ENCODE assay signal across 13 mouse cellular contexts in the genomic region with DNA sequence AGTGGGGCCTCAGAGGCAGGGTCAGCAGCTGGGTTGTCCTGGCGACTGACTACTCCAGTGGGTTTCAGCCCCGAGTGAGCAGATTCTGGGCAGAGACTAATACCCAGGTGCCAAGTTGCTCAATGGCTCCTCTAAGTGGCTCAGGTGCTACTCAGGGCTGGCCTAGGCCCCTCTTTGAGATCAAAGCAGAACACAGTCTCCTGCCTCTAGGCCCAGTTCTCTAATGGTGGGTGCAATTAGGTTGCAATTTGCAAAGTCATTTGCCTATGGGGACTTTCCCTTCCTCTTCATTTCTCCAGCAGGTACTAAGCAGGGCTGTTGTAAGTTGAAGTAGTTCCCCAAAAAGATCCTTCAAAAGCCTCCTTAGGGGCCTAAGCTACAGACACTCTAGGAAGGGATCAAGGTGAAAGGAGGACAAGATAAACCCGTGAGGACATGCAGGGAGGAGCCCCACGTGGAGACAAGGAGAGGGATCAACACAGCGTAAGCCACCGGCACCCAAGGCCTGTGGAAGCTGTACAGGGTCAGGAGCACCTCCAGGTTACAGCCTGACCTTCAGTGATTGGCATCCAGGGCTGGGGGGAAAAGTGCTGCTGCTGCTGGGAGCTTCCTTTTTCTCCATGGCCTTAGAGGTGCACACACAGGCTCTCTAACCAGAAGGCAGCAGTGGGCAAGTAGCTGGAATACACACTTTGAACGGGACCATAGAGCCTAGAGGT. TPM values are rescaled to one million over a fixed set of nuclear protein-coding genes. Genes with fewer than 3 reads are reported as not detected.
DNase-seq lines count a peak whose midpoint lies in the region; ATAC-seq lines count a peak whose summit lies in the region.
"Had no signal": no experiment of that assay in that cellular context is flagged by ENCODE, and none has a peak within 500 bp of the region (broad histone marks: within the 10 kb centered on the region; RNA-seq: fewer than 3 reads in every experiment).

No protein-coding gene starts in this region.

- no peak overlapping the region for H3K27ac ChIP-seq in heart, embryonic 12.5 days (ENCODE audit: poor library complexity, severe bottlenecking)
- no peak overlapping the region for H3K27ac ChIP-seq in midbrain, embryonic 11.5 days (ENCODE audit: low read depth, low read length)
- H3K27ac ChIP-seq in midbrain, embryonic 16.5 days (ENCODE audit: low read length) = no peak overlapping the region
- H3K27ac ChIP-seq in hindbrain, embryonic 14.5 days = no peak overlapping the region
- H3K27ac ChIP-seq: forebrain, embryonic 15.5 days had no signal

- H3K4me2 ChIP-seq in heart, embryonic 12.5 days = no peak overlapping the region
- H3K4me2 ChIP-seq in midbrain, embryonic 11.5 days = no peak overlapping the region
- no peak overlapping the region for H3K4me2 ChIP-seq in midbrain, embryonic 16.5 days (ENCODE audit: low read length)
- no peak overlapping the region for H3K4me2 ChIP-seq in hindbrain, embryonic 14.5 days (replicated peaks)

- no peaks in the 10 kb centered on the region for H3K9me3 ChIP-seq in heart, embryonic 12.5 days (replicated peaks)
- no peaks in the 10 kb centered on the region for H3K9me3 ChIP-seq in midbrain, embryonic 11.5 days (ENCODE audit: control insufficient read depth, low read length)
- H3K9me3 ChIP-seq in midbrain, embryonic 16.5 days (replicated peaks; ENCODE audit: control insufficient read depth, low read length, poor library complexity, severe bottlenecking) = no peaks in the 10 kb centered on the region
- H3K9me3 ChIP-seq in hindbrain, embryonic 14.5 days (ENCODE audit: control insufficient read depth, low read length) = no peaks in the 10 kb centered on the region
- H3K9me3 ChIP-seq: forebrain, embryonic 15.5 days had no signal

- H3K27me3 ChIP-seq in heart, embryonic 12.5 days (replicated peaks) = no peaks in the 10 kb centered on the region
- no peaks in the 10 kb centered on the region for H3K27me3 ChIP-seq in midbrain, embryonic 11.5 days (ENCODE audit: control insufficient read depth, insufficient read depth, low read length)
- no peaks in the 10 kb centered on the region; the same call in 1 of the 2 replicates for H3K27me3 ChIP-seq in midbrain, embryonic 16.5 days (ENCODE audit: control insufficient read depth, insufficient read depth, low read depth, low read length)
- no peaks in the 10 kb centered on the region for H3K27me3 ChIP-seq in hindbrain, embryonic 14.5 days (ENCODE audit: control insufficient read depth, insufficient read depth, low read length)
- H3K27me3 ChIP-seq: forebrain, embryonic 15.5 days had no signal

- WGBS in heart, embryonic 12.5 days = 69% methylated on average over 7 of the region's 7 CpGs
- 86% methylated on average over 7 of the region's 7 CpGs for WGBS in midbrain, embryonic 11.5 days
- 82% methylated on average over 7 of the region's 7 CpGs for WGBS in midbrain, embryonic 16.5 days
- WGBS in hindbrain, embryonic 14.5 days = 84% methylated on average over 7 of the region's 7 CpGs

- H3K36me3 ChIP-seq in heart, embryonic 12.5 days = peaks cover 34% of the 10 kb centered on the region
- peaks cover 5% of the 10 kb centered on the region; the same call in 1 of the 2 replicates for H3K36me3 ChIP-seq in midbrain, embryonic 11.5 days (ENCODE audit: control insufficient read depth, insufficient read depth, low read length)
- no peaks in the 10 kb centered on the region for H3K36me3 ChIP-seq in midbrain, embryonic 16.5 days (ENCODE audit: control insufficient read depth, insufficient read depth, low read length)
- H3K36me3 ChIP-seq in hindbrain, embryonic 14.5 days (replicated peaks; ENCODE audit: control insufficient read depth, insufficient read depth) = peaks cover 20% of the 10 kb centered on the region
- H3K36me3 ChIP-seq: forebrain, embryonic 15.5 days had no signal

- H3K4me1 ChIP-seq in heart, embryonic 12.5 days (replicated peaks) = peaks cover 34% of the 10 kb centered on the region
- peaks cover 14% of the 10 kb centered on the region for H3K4me1 ChIP-seq in midbrain, embryonic 11.5 days (ENCODE audit: control insufficient read depth, insufficient read depth, low read length)
- peaks cover 22% of the 10 kb centered on the region for H3K4me1 ChIP-seq in midbrain, embryonic 16.5 days (ENCODE audit: control insufficient read depth, insufficient read depth, low read length)
- peaks cover 28% of the 10 kb centered on the region for H3K4me1 ChIP-seq in hindbrain, embryonic 14.5 days (replicated peaks; ENCODE audit: control insufficient read depth, insufficient read depth, low read length)

- DNase-seq in heart, adult 9 months (ENCODE audit: low spot score in 2 of 2) = no peak
- peak; percentile 21 for DNase-seq in midbrain, embryonic 11.5 days (ENCODE audit: low spot score, missing footprints)
- no peak for DNase-seq in hindbrain, embryonic 14.5 days (ENCODE audit: low spot score)
- DNase-seq: kidney, postnatal 14 days; thymus, adult 2 months had no signal

- 0 out of 2 replicates have a peak overlapping the region, but pooled peaks have one; percentile 16 for H3K9ac ChIP-seq in heart, embryonic 12.5 days
- no peak overlapping the region for H3K9ac ChIP-seq in midbrain, embryonic 11.5 days (ENCODE audit: low read length)
- H3K9ac ChIP-seq in midbrain, embryonic 16.5 days (ENCODE audit: low read depth, low read length) = no peak overlapping the region
- 0 out of 2 replicates have a peak overlapping the region, but pooled peaks have one; percentile 10 for H3K9ac ChIP-seq in hindbrain, embryonic 14.5 days

- ATAC-seq in heart, embryonic 12.5 days (ENCODE audit: insufficient number of reproducible peaks, low FRiP score) = no peak
- ATAC-seq in midbrain, embryonic 11.5 days (ENCODE audit: low FRiP score) = no peak
- no peak for ATAC-seq in midbrain, embryonic 16.5 days
- no peak for ATAC-seq in hindbrain, embryonic 14.5 days (ENCODE audit: low FRiP score)
- ATAC-seq in megakaryocyte progenitor cell, adult 5-6 weeks (replicated peaks; ENCODE audit: poor library complexity) = peak; percentile 15
- ATAC-seq in activated CD4-positive, CD25-positive, alpha-beta regulatory T cell, adult 4 months = no peak
- no peak for ATAC-seq in cerebellum, adult (ENCODE audit: insufficient number of reproducible peaks, low FRiP score, low TSS enrichment)
- ATAC-seq: forebrain, embryonic 15.5 days had no signal

- no peak overlapping the region for H3K4me3 ChIP-seq in heart, embryonic 12.5 days
- H3K4me3 ChIP-seq in midbrain, embryonic 11.5 days (ENCODE audit: low read depth, low read length) = no peak overlapping the region
- no peak overlapping the region for H3K4me3 ChIP-seq in midbrain, embryonic 16.5 days (ENCODE audit: low read depth, low read length)
- H3K4me3 ChIP-seq in hindbrain, embryonic 14.5 days (replicated peaks; ENCODE audit: low read length) = no peak overlapping the region
- H3K4me3 ChIP-seq: forebrain, embryonic 15.5 days had no signal

RNA-seq across cellular contexts. Expression of a gene that starts 2.6 kb away (rescaled TPM):
- polyA plus RNA-seq in heart, embryonic 12.5 days (2016; fragmentation: Nextera tagmentation; extraction: Ambion mirVana) = 15.8 and 16.2 TPM in 2 replicates
- polyA plus RNA-seq in midbrain, embryonic 11.5 days (2014; fragmentation: Nextera tagmentation; extraction: Ambion mirVana) = 13.3 and 14.4 TPM in 2 replicates
- polyA plus RNA-seq in midbrain, embryonic 16.5 days (2015; fragmentation: Nextera tagmentation; extraction: Ambion mirVana) = 24.2 and 25.6 TPM in 2 replicates
- 40.6 and 40.9 TPM in 2 replicates for polyA plus RNA-seq in hindbrain, embryonic 14.5 days (2014; fragmentation: Nextera tagmentation; extraction: Ambion mirVana)
- total RNA-seq in megakaryocyte progenitor cell, adult 5-6 weeks (2015) = 12.6 and 15.1 TPM in 2 replicates
- total RNA-seq in megakaryocyte progenitor cell, adult 5-6 weeks (2017) = 9.9 and 12.7 TPM in 2 replicates
- polyA plus RNA-seq in activated CD4-positive, CD25-positive, alpha-beta regulatory T cell, adult 4 months (2017; shearing (Covaris generic)) = 1 to 10 TPM; 5.9 to 7.2 TPM

RNA-seq across cellular contexts. Expression of a gene that starts 13.5 kb away (rescaled TPM):
- polyA plus RNA-seq in heart, embryonic 12.5 days (2016; fragmentation: Nextera tagmentation; extraction: Ambion mirVana) = 336 and 349 TPM in 2 replicates
- polyA plus RNA-seq in midbrain, embryonic 11.5 days (2014; fragmentation: Nextera tagmentation; extraction: Ambion mirVana) = 443 and 494 TPM in 2 replicates
- 295 and 298 TPM in 2 replicates for polyA plus RNA-seq in midbrain, embryonic 16.5 days (2015; fragmentation: Nextera tagmentation; extraction: Ambion mirVana)
- 372 and 509 TPM in 2 replicates for polyA plus RNA-seq in hindbrain, embryonic 14.5 days (2014; fragmentation: Nextera tagmentation; extraction: Ambion mirVana)
- 1,700 and 1,787 TPM in 2 replicates for total RNA-seq in megakaryocyte progenitor cell, adult 5-6 weeks (2015)
- total RNA-seq in megakaryocyte progenitor cell, adult 5-6 weeks (2017) = 2,626 and 3,717 TPM in 2 replicates
- 1,000 to 10,000 TPM; 1,181 to 1,680 TPM for polyA plus RNA-seq in activated CD4-positive, CD25-positive, alpha-beta regulatory T cell, adult 4 months (2017; shearing (Covaris generic))

RNA-seq across cellular contexts. Expression of a gene that starts 19.0 kb away (rescaled TPM):
- not detected in 2 replicates for polyA plus RNA-seq in heart, embryonic 12.5 days (2016; fragmentation: Nextera tagmentation; extraction: Ambion mirVana)
- not detected in 2 replicates for polyA plus RNA-seq in midbrain, embryonic 11.5 days (2014; fragmentation: Nextera tagmentation; extraction: Ambion mirVana)
- not detected in 2 replicates for polyA plus RNA-seq in midbrain, embryonic 16.5 days (2015; fragmentation: Nextera tagmentation; extraction: Ambion mirVana)
- not detected in 2 replicates for polyA plus RNA-seq in hindbrain, embryonic 14.5 days (2014; fragmentation: Nextera tagmentation; extraction: Ambion mirVana)
- not detected in 2 replicates for total RNA-seq in megakaryocyte progenitor cell, adult 5-6 weeks (2015)
- not detected in 2 replicates for total RNA-seq in megakaryocyte progenitor cell, adult 5-6 weeks (2017)
- not detected for polyA plus RNA-seq in activated CD4-positive, CD25-positive, alpha-beta regulatory T cell, adult 4 months (2017; shearing (Covaris generic))
- total RNA-seq: left cerebral cortex, postnatal 25 days had no signal
- polyA plus RNA-seq: forebrain, embryonic 15.5 days; heart, postnatal 0 days had no signal

RNA-seq across cellular contexts. Expression of a gene that starts 45.0 kb away (rescaled TPM):
- 31.7 and 38.1 TPM in 2 replicates for polyA plus RNA-seq in heart, embryonic 12.5 days (2016; fragmentation: Nextera tagmentation; extraction: Ambion mirVana)
- polyA plus RNA-seq in midbrain, embryonic 11.5 days (2014; fragmentation: Nextera tagmentation; extraction: Ambion mirVana) = 3.8 and 3.9 TPM in 2 replicates
- 1.6 and 2.6 TPM in 2 replicates for polyA plus RNA-seq in midbrain, embryonic 16.5 days (2015; fragmentation: Nextera tagmentation; extraction: Ambion mirVana)
- 2.6 and 2.9 TPM in 2 replicates for polyA plus RNA-seq in hindbrain, embryonic 14.5 days (2014; fragmentation: Nextera tagmentation; extraction: Ambion mirVana)
- total RNA-seq in megakaryocyte progenitor cell, adult 5-6 weeks (2015) = 0.07 and 2.1 TPM in 2 replicates
- total RNA-seq in megakaryocyte progenitor cell, adult 5-6 weeks (2017) = 0.03 and 0.08 TPM in 2 replicates
- under 1 TPM; 0.28 to 0.59 TPM for polyA plus RNA-seq in activated CD4-positive, CD25-positive, alpha-beta regulatory T cell, adult 4 months (2017; shearing (Covaris generic))

Comparison
In these comparisons a context has a peak if more than half of its experiments do, and no peak if none do; other contexts are left out.
1. H3K9ac ChIP-seq: peak in heart, embryonic 12.5 days (single experiment) and hindbrain, embryonic 14.5 days (single experiment); none in midbrain, embryonic 11.5 days (single experiment) and midbrain, embryonic 16.5 days (single experiment).